Mouse (Mus musculus) forebrain, embryonic 11.5 days (tissue): Measurements from ENCODE around the gene Ppp4r4. TPM values are rescaled to one million over a fixed set of nuclear protein-coding genes. Genes with fewer than 3 reads are reported as not detected.
"Not testable (repeated sequence)": the region's sequence is repeated elsewhere in the genome, so short reads cannot be mapped to it uniquely, and the experiment has no call there.

Source experiments
- ATAC-seq: fragments of 200-750 bp; cut with Nextera tagmentation; replicated peaks from 2 replicates; pipeline ENCODE4 v1.8.0; 2017; ENCODE audit warnings: moderate TSS enrichment; ENCODE audit not compliant: low FRiP score
- DNase-seq: peaks from one replicate; pipeline ENCODE4 v3.0.0-alpha.2; 2017; ENCODE audit warnings: low spot score
- H3K27ac ChIP-seq: fragments of 300-500 bp; sonication (generic); 2 replicates; pipeline ENCODE4 v1.5.1; 2014; ENCODE audit warnings: low read depth, low read length
- H3K27me3 ChIP-seq: fragments of 300-500 bp; sonication (generic); 2 replicates; pipeline ENCODE4 v1.6.1; 2014; ENCODE audit warnings: mild to moderate bottlenecking, low read length, mixed read lengths; ENCODE audit not compliant: control insufficient read depth, insufficient read depth
- H3K36me3 ChIP-seq: fragments of 300-500 bp; sonication (generic); 2 replicates; pipeline ENCODE4 v1.6.1; 2014; ENCODE audit warnings: mild to moderate bottlenecking, low read length, moderate library complexity, mixed read lengths; ENCODE audit not compliant: control insufficient read depth, insufficient read depth
- H3K4me1 ChIP-seq: fragments of 300-500 bp; sonication (generic); replicated peaks from 2 replicates; pipeline ENCODE4 v1.6.1; 2014; ENCODE audit warnings: low read length, mixed read lengths; ENCODE audit not compliant: control insufficient read depth, insufficient read depth
- H3K4me2 ChIP-seq: fragments of 300-500 bp; sonication (generic); 2 replicates; pipeline ENCODE4 v1.6.1; 2014; ENCODE audit warnings: low read depth, mild to moderate bottlenecking, low read length, moderate library complexity, mixed read lengths; ENCODE audit not compliant: severe bottlenecking
- H3K4me3 ChIP-seq: fragments of 300-500 bp; sonication (generic); 2 replicates; pipeline ENCODE4 v1.5.1; 2014; ENCODE audit warnings: low read depth, low read length
- H3K9ac ChIP-seq: fragments of 300-500 bp; sonication (generic); 2 replicates; pipeline ENCODE4 v1.6.1; 2014; ENCODE audit warnings: low read length
- H3K9me3 ChIP-seq: fragments of 300-500 bp; sonication (generic); 2 replicates; pipeline ENCODE4 v1.6.1; 2016; ENCODE audit warnings: low read length, mixed read lengths; ENCODE audit not compliant: control insufficient read depth
- WGBS: fragments of 180-500 bp; shearing (Covaris S2); extraction: QIAGEN DNeasy Blood & Tissue Kit; methylation state at CpG from one replicate; pipeline ENCODE4 v1.1.7; 2014; 5-methylcytosine and 5-hydroxymethylcytosine counted together
- polyA plus RNA-seq: library from polyadenylated mRNA; unstranded; fragments of >200 nt; fragmentation: Nextera tagmentation; extraction: Ambion mirVana; gene quantifications from 2 replicates; pipeline ENCODE4 v1.2.1, GENCODE M21; 2014

The Ppp4r4 gene
- polyA plus RNA-seq, 1 experiment from 2014 or later: 4.0 TPM

DNA sequence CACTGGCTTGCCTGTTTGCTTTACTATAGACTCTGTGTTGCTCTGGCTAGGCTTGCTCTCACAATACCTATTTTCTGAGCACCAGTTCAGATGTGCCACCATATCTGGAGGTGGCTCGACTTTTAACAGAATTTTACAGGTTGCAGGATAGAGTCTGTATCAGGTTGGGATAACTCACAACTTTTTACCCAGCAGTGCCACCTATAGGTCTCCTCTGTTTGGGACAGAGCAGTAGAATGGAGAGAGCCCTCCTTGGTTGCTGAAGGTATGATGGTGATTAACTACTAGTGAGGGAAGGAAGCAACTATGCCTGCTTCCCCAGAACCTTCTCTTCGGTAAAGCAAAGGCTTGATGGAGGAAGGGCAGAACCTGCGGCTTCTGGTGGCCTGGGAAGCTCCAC is 35.0 kb downstream of the Ppp4r4 start:
- DNase-seq: no peak
- no peak overlapping the region for H3K4me3 ChIP-seq
- H3K4me1 ChIP-seq: no peaks in the 10 kb centered on the region
- H3K9ac ChIP-seq: no peak overlapping the region
- H3K36me3 ChIP-seq: no peaks in the 10 kb centered on the region
- no peak overlapping the region for H3K4me2 ChIP-seq
- 65% methylated on average over 3 of the region's 3 CpGs for WGBS
- H3K27ac ChIP-seq: no peak overlapping the region
- no peak for ATAC-seq
- no peaks in the 10 kb centered on the region for H3K27me3 ChIP-seq
- no peaks in the 10 kb centered on the region for H3K9me3 ChIP-seq

GRCm38 (mm10) chr12:103569690-103570089 is 37.6 kb downstream of the Ppp4r4 start:
- Histone ChIP-seq H3K4me1 (no peaks in the 10 kb centered on the region), H3K4me2 (no peak overlapping the region), H3K9me3 (no peaks in the 10 kb centered on the region), H3K27ac (no peak overlapping the region), H3K36me3 (no peaks in the 10 kb centered on the region), H3K4me3 (no peak overlapping the region), H3K9ac (no peak overlapping the region), H3K27me3 (no peaks in the 10 kb centered on the region)
- DNase-seq (no peak), ATAC-seq (no peak)
- WGBS: 63% methylated on average over 6 of the region's 6 CpGs

DNA sequence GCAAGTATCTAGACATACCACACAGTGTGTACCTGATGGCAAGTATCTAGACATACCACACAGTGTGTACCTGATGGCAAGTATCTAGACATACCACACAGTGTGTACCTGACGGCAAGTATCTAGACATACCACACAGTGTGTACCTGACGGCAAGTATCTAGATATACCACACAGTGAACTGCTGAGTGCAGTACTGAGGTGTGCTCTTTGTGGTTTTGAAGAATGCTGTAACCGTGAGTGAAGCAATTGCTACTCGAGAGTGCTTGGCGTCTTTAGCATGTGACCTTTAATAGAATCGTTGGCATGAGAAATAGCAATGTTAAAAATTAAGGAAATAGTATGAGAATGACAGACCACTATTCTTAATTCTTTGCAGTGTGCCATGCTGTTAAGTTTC is 46.1 kb downstream of the Ppp4r4 start:
- H3K36me3 ChIP-seq, H3K27ac ChIP-seq, H3K4me3 ChIP-seq, H3K9me3 ChIP-seq, ATAC-seq, H3K4me2 ChIP-seq, H3K27me3 ChIP-seq, H3K9ac ChIP-seq, H3K4me1 ChIP-seq, DNase-seq: not testable (repeated sequence)
- WGBS: 92% methylated on average over 6 of the region's 6 CpGs

DNA sequence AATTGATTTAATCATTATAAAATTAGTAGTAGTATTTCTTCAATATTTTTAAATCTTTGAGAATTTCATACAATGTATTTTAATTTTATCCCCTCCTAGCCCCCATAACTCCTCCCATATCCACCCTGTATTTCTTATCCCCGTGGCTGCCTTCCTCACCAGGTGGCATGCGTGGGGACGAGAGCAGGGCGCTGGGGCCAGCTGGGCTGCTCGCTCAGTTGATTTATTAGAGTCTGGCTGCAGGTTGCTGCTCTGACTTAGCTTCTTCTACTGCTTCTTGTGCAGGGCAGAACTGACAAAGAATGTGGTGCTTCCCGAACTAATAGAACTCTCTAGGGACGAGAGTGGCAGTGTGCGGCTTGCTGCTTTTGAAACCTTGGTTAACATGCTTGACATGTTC is 51.7 kb downstream of the Ppp4r4 start:
- DNase-seq (no peak), ATAC-seq (no peak)
- no peaks in the 10 kb centered on the region for H3K27me3 ChIP-seq
- no peaks in the 10 kb centered on the region for H3K9me3 ChIP-seq
- H3K27ac ChIP-seq: no peak overlapping the region
- no peaks in the 10 kb centered on the region for H3K4me1 ChIP-seq
- H3K4me3 ChIP-seq: no peak overlapping the region
- 89% methylated on average over 8 of the region's 8 CpGs for WGBS
- H3K4me2 ChIP-seq: no peak overlapping the region
- no peaks in the 10 kb centered on the region for H3K36me3 ChIP-seq
- no peak overlapping the region for H3K9ac ChIP-seq

- Histone ChIP-seq H3K9ac (no peak overlapping the region), H3K9me3 (no peaks in the 10 kb centered on the region), H3K27ac (no peak overlapping the region), H3K36me3 (no peaks in the 10 kb centered on the region), H3K4me2 (no peak overlapping the region), H3K4me3 (no peak overlapping the region), H3K27me3 (no peaks in the 10 kb centered on the region), H3K4me1 (no peaks in the 10 kb centered on the region)
- ATAC-seq: no peak
- whole genome bisulfite sequencing: 74% methylated on average over 2 of the region's 2 CpGs
- no peak for DNase-seq
These were observed 66.3 kb downstream of the Ppp4r4 start for GRCm38 (mm10) chr12:103598411-103598810.

DNA sequence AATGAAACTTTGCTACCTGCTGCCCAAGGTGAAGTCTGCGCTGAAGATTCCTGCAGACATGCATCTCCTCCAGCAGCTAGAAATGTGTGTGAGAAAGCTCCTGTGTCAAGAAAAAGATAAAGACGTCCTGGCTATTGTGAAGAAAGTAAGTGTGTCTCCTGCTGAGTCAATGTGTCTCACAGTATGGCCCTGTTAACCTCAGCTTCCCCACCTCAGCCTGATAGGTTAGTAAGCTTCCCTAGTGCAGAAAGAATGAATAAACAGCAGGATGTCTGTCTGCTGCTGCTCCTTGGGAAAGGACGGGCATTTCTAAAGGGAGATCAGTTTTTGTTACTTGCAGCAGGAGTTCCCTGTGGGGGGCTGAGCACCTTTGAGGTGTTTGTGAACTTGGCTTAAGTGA is 68.3 kb downstream of the Ppp4r4 start:
- no peak for ATAC-seq
- Histone ChIP-seq H3K9ac (no peak overlapping the region), H3K4me2 (no peak overlapping the region), H3K4me3 (no peak overlapping the region), H3K27me3 (no peaks in the 10 kb centered on the region), H3K27ac (no peak overlapping the region), H3K9me3 (no peaks in the 10 kb centered on the region), H3K4me1 (no peaks in the 10 kb centered on the region), H3K36me3 (no peaks in the 10 kb centered on the region)
- DNase-seq: no peak
- WGBS: 11% methylated on average over 3 of the region's 3 CpGs

- 72% methylated on average over 3 of the region's 3 CpGs for WGBS
- Histone ChIP-seq H3K4me1 (no peaks in the 10 kb centered on the region), H3K36me3 (no peaks in the 10 kb centered on the region), H3K4me2 (no peak overlapping the region), H3K9me3 (no peaks in the 10 kb centered on the region), H3K9ac (no peak overlapping the region), H3K27ac (no peak overlapping the region), H3K4me3 (no peak overlapping the region), H3K27me3 (no peaks in the 10 kb centered on the region)
- DNase-seq: no peak
- ATAC-seq: no peak
These were observed 69.8 kb downstream of the Ppp4r4 start for GRCm38 (mm10) chr12:103601839-103602238.

DNA sequence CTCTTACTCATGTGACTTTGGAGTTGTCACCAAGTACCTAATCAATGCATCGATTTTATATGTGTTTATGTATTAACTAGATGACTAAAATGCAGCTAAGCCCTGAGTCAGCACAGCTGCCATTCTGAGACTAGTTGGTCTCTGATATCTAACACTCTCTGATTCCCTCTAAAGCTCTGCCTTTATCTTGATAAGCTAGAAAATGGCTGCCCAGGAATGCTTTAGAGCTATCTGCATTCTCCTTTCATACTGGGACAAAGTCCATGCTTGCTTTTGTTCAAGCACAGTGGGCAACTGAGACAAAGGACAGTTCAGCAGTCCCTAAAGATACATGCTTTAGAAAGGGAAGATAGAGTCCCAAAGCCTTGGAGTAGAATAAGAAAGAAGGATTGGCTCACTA is 83.1 kb downstream of the Ppp4r4 start:
- 78% methylated on average over 1 of the region's 1 CpGs for WGBS
- no peaks in the 10 kb centered on the region for H3K9me3 ChIP-seq
- no peak overlapping the region for H3K4me2 ChIP-seq
- no peaks in the 10 kb centered on the region for H3K4me1 ChIP-seq
- no peak overlapping the region for H3K27ac ChIP-seq
- ATAC-seq (no peak), DNase-seq (no peak)
- H3K9ac ChIP-seq: no peak overlapping the region
- no peaks in the 10 kb centered on the region for H3K27me3 ChIP-seq
- no peak overlapping the region for H3K4me3 ChIP-seq
- no peaks in the 10 kb centered on the region for H3K36me3 ChIP-seq

DNA sequence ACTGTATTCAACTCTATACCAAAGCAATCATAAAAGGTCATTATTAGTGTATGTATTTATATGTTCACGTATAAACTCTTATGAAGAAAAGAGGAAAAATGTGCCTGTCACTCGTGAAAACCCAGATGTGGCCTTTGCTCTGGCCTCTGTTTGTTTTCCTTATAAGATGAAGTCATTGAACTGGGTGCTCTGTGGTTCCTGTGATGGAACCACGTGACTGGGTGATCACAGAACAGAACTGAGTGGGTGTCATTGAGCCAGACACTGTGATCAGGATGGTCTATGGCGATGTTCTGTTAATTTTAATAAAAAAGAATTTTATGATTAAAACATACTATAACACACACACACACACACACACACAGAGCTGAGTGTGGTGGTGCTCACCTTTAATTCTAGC is 83.7 kb downstream of the Ppp4r4 start:
- H3K4me3 ChIP-seq: no peak overlapping the region
- no peak for DNase-seq
- ATAC-seq: no peak
- H3K27ac ChIP-seq: no peak overlapping the region
- H3K9me3 ChIP-seq: no peaks in the 10 kb centered on the region
- no peaks in the 10 kb centered on the region for H3K4me1 ChIP-seq
- H3K9ac ChIP-seq: no peak overlapping the region
- no peaks in the 10 kb centered on the region for H3K27me3 ChIP-seq
- WGBS: 88% methylated on average over 4 of the region's 4 CpGs
- H3K36me3 ChIP-seq: no peaks in the 10 kb centered on the region
- no peak overlapping the region for H3K4me2 ChIP-seq
